Mouse (Mus musculus): ENCODE data around the gene Slc26a9.

The Slc26a9 gene

GRCm38 (mm10) chr1:131734657-131735273, 9.1 kb upstream of the Slc26a9 start:
- DNase-seq (ENCODE audit: low read depth in 2 of 2, low spot score in 2 of 2): no peak

- DNase-seq (ENCODE audit: low read depth in 2 of 2, low spot score in 2 of 2): no peak
These were observed 7.3 kb upstream of the Slc26a9 start for GRCm38 (mm10) chr1:131736494-131736893.

- no peak for DNase-seq (ENCODE audit: low read depth in 2 of 2, low spot score in 2 of 2)
These were observed 6.6 kb upstream of the Slc26a9 start for GRCm38 (mm10) chr1:131737269-131737668.

- DNase-seq (ENCODE audit: low read depth in 2 of 2, low spot score in 2 of 2): no peak
These were observed 5.1 kb upstream of the Slc26a9 start for GRCm38 (mm10) chr1:131738760-131739159.

- DNase-seq (ENCODE audit: low read depth in 2 of 2, low spot score in 2 of 2): no peak
These were observed 4.2 kb upstream of the Slc26a9 start for GRCm38 (mm10) chr1:131739481-131740160.

- DNase-seq (ENCODE audit: low read depth in 2 of 2, low spot score in 2 of 2): no peak
These were observed 1.6 kb downstream of the Slc26a9 start for GRCm38 (mm10) chr1:131745391-131745790.

GRCm38 (mm10) chr1:131747761-131748160, 3.9 kb downstream of the Slc26a9 start:
- DNase-seq (ENCODE audit: low read depth in 2 of 2, low spot score in 2 of 2): no peak

- no peak for DNase-seq (ENCODE audit: low read depth in 2 of 2, low spot score in 2 of 2)
These were observed 4.8 kb downstream of the Slc26a9 start for GRCm38 (mm10) chr1:131748636-131749035.

DNA sequence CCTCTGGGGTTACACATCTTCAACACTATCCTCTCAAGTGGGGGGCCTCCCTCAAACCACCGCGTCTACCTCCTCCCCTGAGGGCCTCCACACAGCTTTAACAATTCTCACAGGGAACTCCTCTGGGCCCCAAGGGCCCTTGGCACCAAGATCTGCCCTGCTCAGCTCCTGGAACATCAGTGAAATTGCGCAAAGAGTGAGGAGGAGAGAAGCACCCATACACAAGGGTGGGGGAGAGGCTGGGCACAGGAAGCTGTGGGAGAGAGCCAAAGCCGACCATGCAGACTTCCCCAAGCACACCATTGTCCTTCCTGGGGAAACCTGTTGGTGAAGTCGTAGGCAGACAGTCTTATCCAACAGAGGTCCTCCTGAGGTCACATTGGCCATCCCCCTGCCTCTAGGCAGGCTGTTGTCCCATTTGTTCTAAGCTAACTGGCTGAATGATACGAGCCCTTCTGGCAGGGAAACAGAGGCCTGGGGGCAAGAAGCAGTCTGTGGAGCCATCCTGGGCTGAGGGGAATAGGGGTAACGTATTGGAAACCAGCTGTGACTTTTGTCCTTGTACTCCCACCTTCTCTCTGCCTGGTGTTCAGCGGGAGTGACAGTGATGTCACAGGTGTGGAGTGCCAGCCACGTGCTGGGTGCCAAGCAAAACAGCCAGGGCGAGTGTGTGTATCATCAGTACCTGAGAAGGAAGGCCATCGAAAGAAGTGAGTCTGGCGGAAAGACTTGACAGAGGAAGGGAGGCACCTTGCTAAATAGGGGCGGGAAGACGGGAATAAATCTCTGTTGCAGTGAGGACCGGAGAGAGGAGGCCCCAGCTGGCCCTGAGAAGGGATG, 6.1 kb downstream of the Slc26a9 start:
- DNase-seq (ENCODE audit: low read depth in 2 of 2, low spot score in 2 of 2): no peak

- no peak for DNase-seq (ENCODE audit: low read depth in 2 of 2, low spot score in 2 of 2)
These were observed 7.5 kb downstream of the Slc26a9 start for GRCm38 (mm10) chr1:131751181-131751890.

GRCm38 (mm10) chr1:131751891-131752311, 8.1 kb downstream of the Slc26a9 start:
- no peak for DNase-seq (ENCODE audit: low read depth in 2 of 2, low spot score in 2 of 2)

GRCm38 (mm10) chr1:131754212-131754829, 10.5 kb downstream of the Slc26a9 start:
- no peak for DNase-seq (ENCODE audit: low read depth in 2 of 2, low spot score in 2 of 2)

DNA sequence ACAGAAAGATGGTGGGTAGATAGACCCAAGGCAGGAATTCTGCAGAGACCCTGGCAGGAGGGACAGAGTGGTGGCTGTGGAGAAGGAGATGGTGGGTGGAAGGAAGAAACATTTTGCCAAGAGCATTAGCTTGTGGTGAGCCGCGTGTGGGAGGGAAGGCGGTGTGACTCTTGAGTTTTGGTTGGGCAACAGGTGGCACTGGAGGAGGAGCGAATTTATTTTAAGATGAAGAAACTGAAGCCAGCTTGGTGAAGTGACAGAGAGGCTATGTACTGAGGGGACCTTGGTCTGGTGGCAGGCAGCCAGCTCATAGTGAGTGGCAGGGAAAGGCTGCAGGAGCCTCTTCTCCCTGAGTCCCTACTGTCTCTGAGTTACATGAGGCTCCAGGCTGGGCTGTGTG, 11.1 kb downstream of the Slc26a9 start:
- DNase-seq (ENCODE audit: low read depth in 2 of 2, low spot score in 2 of 2): no peak

GRCm38 (mm10) chr1:131757211-131757610, 13.4 kb downstream of the Slc26a9 start:
- DNase-seq (ENCODE audit: low read depth in 2 of 2, low spot score in 2 of 2): no peak

DNA sequence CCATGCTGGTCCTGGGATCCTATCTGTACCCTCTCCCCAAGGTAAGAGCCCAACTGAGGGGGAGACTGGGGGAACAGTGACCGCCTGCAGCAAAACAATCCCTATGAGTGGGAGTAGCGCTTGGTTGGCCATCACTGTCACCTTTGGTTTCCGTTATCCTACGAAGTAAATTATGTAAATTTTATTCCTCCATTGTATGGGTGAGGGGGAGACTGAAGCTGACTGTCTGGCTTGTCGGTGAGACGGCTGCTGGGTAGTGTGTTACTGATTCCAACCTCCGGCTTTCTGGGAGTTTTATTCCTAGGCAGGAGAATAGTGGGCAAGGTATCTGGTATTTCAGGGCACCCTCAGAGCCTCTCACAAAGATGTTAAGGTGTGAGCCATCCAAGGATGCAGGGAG, 15.0 kb downstream of the Slc26a9 start:
- DNase-seq (ENCODE audit: low read depth in 2 of 2, low spot score in 2 of 2): no peak

DNA sequence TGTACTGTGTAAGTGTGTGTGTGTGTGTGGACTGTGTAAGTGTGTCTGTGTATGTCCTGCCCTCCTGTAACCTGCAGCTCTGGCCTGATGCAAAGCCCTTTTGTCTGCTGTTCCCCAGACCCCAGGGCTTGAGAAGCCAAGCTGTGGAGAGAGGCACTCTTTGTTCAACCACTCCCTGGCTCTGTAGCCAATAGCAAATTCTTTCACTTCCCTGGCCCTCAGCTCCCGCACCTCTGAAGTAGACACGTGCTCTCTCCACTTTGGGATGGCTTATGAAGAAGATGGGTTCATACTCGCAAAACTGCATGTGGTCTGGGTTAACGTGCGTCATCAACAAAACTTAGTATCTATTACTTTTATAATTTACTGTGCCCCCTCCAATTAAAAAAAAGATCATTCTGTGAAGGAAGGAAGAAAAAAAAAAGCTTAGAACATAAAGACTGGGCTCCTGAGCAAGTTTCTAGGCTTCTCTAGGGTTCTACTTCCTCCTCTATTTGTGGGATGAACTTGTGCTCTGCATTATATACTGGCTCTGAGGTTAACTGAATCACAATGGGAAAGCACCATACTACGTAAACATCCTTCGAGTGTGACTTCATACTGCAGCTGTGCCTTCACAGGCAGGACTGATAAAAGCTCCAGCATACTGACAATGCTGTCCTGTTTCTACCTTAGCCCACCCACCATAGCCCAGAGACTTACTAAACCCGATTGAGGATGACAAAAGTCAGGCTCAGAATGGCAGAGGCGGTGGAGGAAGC, 16.0 kb downstream of the Slc26a9 start:
- no peak for DNase-seq (ENCODE audit: low read depth in 2 of 2, low spot score in 2 of 2)

DNA sequence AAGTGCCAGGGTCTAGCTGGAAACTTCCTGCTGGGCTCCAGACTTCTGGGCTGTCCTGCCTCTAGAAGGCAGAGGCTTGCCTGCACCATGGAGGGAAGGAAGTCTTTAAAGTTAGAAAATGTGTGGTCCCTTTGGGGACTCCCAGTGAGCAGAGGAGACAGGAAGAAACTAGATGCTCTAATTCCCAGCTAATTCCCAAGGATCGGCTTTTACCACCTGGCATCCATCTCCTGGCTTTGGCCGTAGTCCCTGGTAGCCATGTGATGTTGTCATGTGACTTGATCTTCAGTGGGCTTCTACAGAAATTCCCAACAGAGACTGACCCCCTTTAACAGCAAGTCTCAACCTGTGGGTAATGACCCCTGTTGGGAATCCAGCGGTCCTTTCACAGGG, 16.6 kb downstream of the Slc26a9 start:
- DNase-seq (ENCODE audit: low read depth in 2 of 2, low spot score in 2 of 2): no peak

GRCm38 (mm10) chr1:131761079-131761831, 17.4 kb downstream of the Slc26a9 start:
- no peak for DNase-seq (ENCODE audit: low read depth in 2 of 2, low spot score in 2 of 2)

DNA sequence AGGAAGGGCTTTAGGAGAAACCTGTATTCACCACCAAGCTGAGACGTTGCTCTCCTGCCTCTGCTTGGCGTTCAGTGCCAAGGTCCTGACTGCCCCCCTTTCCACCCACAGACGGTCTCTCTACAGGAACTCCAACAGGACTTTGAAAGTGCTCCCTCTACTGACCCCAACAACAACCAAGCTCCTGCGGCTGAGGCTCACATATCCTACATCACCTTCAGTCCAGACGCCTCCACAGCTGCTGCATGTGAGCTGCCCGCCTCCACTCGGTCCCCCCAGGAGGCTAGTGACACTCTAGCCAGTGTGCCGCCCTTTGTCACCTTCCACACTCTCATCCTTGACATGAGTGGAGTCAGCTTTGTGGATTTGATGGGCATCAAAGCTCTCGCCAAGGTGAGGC, 19.9 kb downstream of the Slc26a9 start:
- no peak for DNase-seq (ENCODE audit: low read depth in 2 of 2, low spot score in 2 of 2)
